Mouse (Mus musculus): ENCODE measurements around the gene Nos3. TPM values are rescaled to one million over a fixed set of nuclear protein-coding genes. Genes with fewer than 3 reads are reported as not detected.

Nos3 gene
- polyA plus RNA-seq, 2 experiments, result 1.3 to 1.5 TPM

- no peaks in the 10 kb centered on the region for H3K9me3 ChIP-seq (ENCODE audit: control insufficient read depth, low read length)
- ATAC-seq (ENCODE audit: insufficient read depth) (no peak), DNase-seq (ENCODE audit: low read depth in 3 of 3, low spot score in 3 of 3) (no peak)
- H3K4me2 ChIP-seq (ENCODE audit: low read depth), result no peak overlapping the region
- no peaks in the 10 kb centered on the region for H3K36me3 ChIP-seq (replicated peaks; ENCODE audit: control insufficient read depth, insufficient read depth, low read depth)
- WGBS (ENCODE audit: insufficient replicate concordance), result 25% methylated on average over 4 of the region's 4 CpGs
- H3K4me1 ChIP-seq (replicated peaks; ENCODE audit: control insufficient read depth in 2 of 2, insufficient read depth in 2 of 2, low read length in 1 of 2), result peaks cover 0 to 2% of the 10 kb centered on the region in 2 experiments; a peak in 1 of 4 replicates
- H3K4me3 ChIP-seq (ENCODE audit: insufficient read depth in 1 of 2, low read depth in 2 of 2, low read length in 2 of 2), result no peak overlapping the region
- H3K27me3 ChIP-seq (ENCODE audit: control insufficient read depth, insufficient read depth, low read length), result peaks cover 61% of the 10 kb centered on the region
- H3K9ac ChIP-seq (replicated peaks), result no peak overlapping the region
- no peak for TF ChIP-seq CTCF (IDR thresholded peaks at IDR 0.05; ENCODE audit: low read depth)
- no peak overlapping the region for H3K27ac ChIP-seq
Observed at GRCm38 (mm10) chr5:24353327-24353726, 11.3 kb upstream of the Nos3 start.

GRCm38 (mm10) chr5:24356764-24357163, 7.8 kb upstream of the Nos3 start:
- 34% methylated on average over 4 of the region's 4 CpGs for WGBS (ENCODE audit: insufficient replicate concordance)
- no peaks in the 10 kb centered on the region for H3K36me3 ChIP-seq (replicated peaks; ENCODE audit: control insufficient read depth, insufficient read depth, low read depth)
- no peaks in the 10 kb centered on the region for H3K9me3 ChIP-seq (ENCODE audit: control insufficient read depth, low read length)
- no peak for DNase-seq (ENCODE audit: low read depth in 3 of 3, low spot score in 3 of 3)
- 0 out of 4 replicates have a peak, but pooled peaks cover 0 to 2% of the 10 kb centered on the region in 2 experiments for H3K4me1 ChIP-seq (replicated peaks; ENCODE audit: control insufficient read depth in 2 of 2, insufficient read depth in 2 of 2, low read length in 1 of 2)
- H3K4me2 ChIP-seq (ENCODE audit: low read depth), result no peak overlapping the region
- H3K27ac ChIP-seq, result no peak overlapping the region
- no peak overlapping the region for H3K9ac ChIP-seq (replicated peaks)
- peaks cover 27% of the 10 kb centered on the region for H3K27me3 ChIP-seq (ENCODE audit: control insufficient read depth, insufficient read depth, low read length)
- TF ChIP-seq CTCF (IDR thresholded peaks at IDR 0.05; ENCODE audit: low read depth) (no peak), EP300 (IDR thresholded peaks at IDR 0.05; ENCODE audit: low read depth) (no peak)
- H3K4me3 ChIP-seq (ENCODE audit: insufficient read depth in 1 of 2, low read depth in 2 of 2, low read length in 2 of 2), result no peak overlapping the region
- no peak for ATAC-seq (ENCODE audit: insufficient read depth)

GRCm38 (mm10) chr5:24357461-24357860, 7.1 kb upstream of the Nos3 start:
- H3K36me3 ChIP-seq (replicated peaks; ENCODE audit: control insufficient read depth, insufficient read depth, low read depth), result no peaks in the 10 kb centered on the region
- ATAC-seq (ENCODE audit: insufficient read depth), result no peak
- no peaks in the 10 kb centered on the region for H3K4me1 ChIP-seq (replicated peaks; ENCODE audit: control insufficient read depth in 2 of 2, insufficient read depth in 2 of 2, low read length in 1 of 2)
- no peak overlapping the region for H3K27ac ChIP-seq
- DNase-seq (ENCODE audit: low read depth in 3 of 3, low spot score in 3 of 3), result peak; percentile 28 to 55 (median 34)
- no peak overlapping the region for H3K4me3 ChIP-seq (ENCODE audit: insufficient read depth in 1 of 2, low read depth in 2 of 2, low read length in 2 of 2)
- peaks cover 20% of the 10 kb centered on the region for H3K27me3 ChIP-seq (ENCODE audit: control insufficient read depth, insufficient read depth, low read length)
- H3K4me2 ChIP-seq (ENCODE audit: low read depth), result no peak overlapping the region
- TF ChIP-seq CTCF (IDR thresholded peaks at IDR 0.05; ENCODE audit: low read depth) (peak; percentile 61), EP300 (IDR thresholded peaks at IDR 0.05; ENCODE audit: low read depth) (no peak)
- no peak overlapping the region for H3K9ac ChIP-seq (replicated peaks)
- WGBS (ENCODE audit: insufficient replicate concordance), result 16% methylated on average over 7 of the region's 7 CpGs
- no peaks in the 10 kb centered on the region for H3K9me3 ChIP-seq (ENCODE audit: control insufficient read depth, low read length)

GRCm38 (mm10) chr5:24360792-24361454, 3.7 kb upstream of the Nos3 start:
- 0% methylated on average over 7 of the region's 7 CpGs for WGBS (ENCODE audit: insufficient replicate concordance)
- no peak overlapping the region for H3K27ac ChIP-seq
- H3K4me2 ChIP-seq (ENCODE audit: low read depth), result no peak overlapping the region

GRCm38 (mm10) chr5:24363467-24363866, 1.1 kb upstream of the Nos3 start:
- Histone ChIP-seq H3K4me1 (replicated peaks; ENCODE audit: control insufficient read depth in 2 of 2, insufficient read depth in 2 of 2, low read length in 1 of 2) (no peaks in the 10 kb centered on the region), H3K27me3 (ENCODE audit: control insufficient read depth, insufficient read depth, low read length) (no peaks in the 10 kb centered on the region; the same call in 1 of the 2 replicates), H3K9ac (replicated peaks) (no peak overlapping the region), H3K4me2 (ENCODE audit: low read depth) (no peak overlapping the region), H3K36me3 (replicated peaks; ENCODE audit: control insufficient read depth, insufficient read depth, low read depth) (no peaks in the 10 kb centered on the region), H3K27ac (no peak overlapping the region), H3K9me3 (ENCODE audit: control insufficient read depth, low read length) (no peaks in the 10 kb centered on the region), H3K4me3 (ENCODE audit: insufficient read depth in 1 of 2, low read depth in 2 of 2, low read length in 2 of 2) (no peak overlapping the region)
- 50% methylated on average over 2 of the region's 2 CpGs for WGBS (ENCODE audit: insufficient replicate concordance)
- DNase-seq (ENCODE audit: low read depth in 3 of 3, low spot score in 3 of 3) (no peak), ATAC-seq (ENCODE audit: insufficient read depth) (no peak)
- TF ChIP-seq CTCF (IDR thresholded peaks at IDR 0.05; ENCODE audit: low read depth), result no peak
- no peak for TF ChIP-seq EP300 (IDR thresholded peaks at IDR 0.05; ENCODE audit: low read depth)

More at GRCm38 (mm10) chr5:24360792-24361454, 3.7 kb upstream of the Nos3 start:
- no peaks in the 10 kb centered on the region; the same call in 1 of the 2 replicates for H3K27me3 ChIP-seq (ENCODE audit: control insufficient read depth, insufficient read depth, low read length)
- ATAC-seq (ENCODE audit: insufficient read depth), result no peak
- H3K36me3 ChIP-seq (replicated peaks; ENCODE audit: control insufficient read depth, insufficient read depth, low read depth), result no peaks in the 10 kb centered on the region
- no peaks in the 10 kb centered on the region for H3K4me1 ChIP-seq (replicated peaks; ENCODE audit: control insufficient read depth in 2 of 2, insufficient read depth in 2 of 2, low read length in 1 of 2)
- DNase-seq (ENCODE audit: low read depth in 3 of 3, low spot score in 3 of 3), result peak in 2 of 3 experiments; percentile 40 to 51
- no peak overlapping the region for H3K9ac ChIP-seq (replicated peaks)
- H3K9me3 ChIP-seq (ENCODE audit: control insufficient read depth, low read length), result no peaks in the 10 kb centered on the region
- TF ChIP-seq CTCF (IDR thresholded peaks at IDR 0.05; ENCODE audit: low read depth) (peak; percentile 95), EP300 (IDR thresholded peaks at IDR 0.05; ENCODE audit: low read depth) (no peak)
- H3K4me3 ChIP-seq (ENCODE audit: insufficient read depth in 1 of 2, low read depth in 2 of 2, low read length in 2 of 2), result no peak overlapping the region
